Mouse (Mus musculus) ES-Bruce4 (cell line): ENCODE measurements around the gene Cerk. TPM values are rescaled to one million over a fixed set of nuclear protein-coding genes. Genes with fewer than 3 reads are reported as not detected.

Source experiments
- H3K27ac ChIP-seq: 2 replicates; pipeline ENCODE4 v1.5.1; 2012; ENCODE audit warnings: low read length, inconsistent platforms; ENCODE audit not compliant: insufficient read depth
- H3K27me3 ChIP-seq: 2 replicates; pipeline ENCODE4 v1.6.1; 2012; ENCODE audit warnings: mild to moderate bottlenecking, low read length, inconsistent platforms; ENCODE audit not compliant: control insufficient read depth, poor library complexity, insufficient read depth, severe bottlenecking
- H3K36me3 ChIP-seq: 2 replicates; pipeline ENCODE4 v1.6.1; 2012; ENCODE audit warnings: inconsistent platforms, mild to moderate bottlenecking, low read length, moderate library complexity; ENCODE audit not compliant: control insufficient read depth, poor library complexity, insufficient read depth, severe bottlenecking
- H3K4me1 ChIP-seq: one replicate; pipeline ENCODE4 v1.8.1; 2011; ENCODE audit warnings: low read length; ENCODE audit not compliant: control insufficient read depth, insufficient read depth
- H3K4me3 ChIP-seq: 2 replicates; pipeline ENCODE4 v1.5.1; 2011; ENCODE audit warnings: low read depth, mild to moderate bottlenecking, low read length
- H3K9ac ChIP-seq: 2 replicates; pipeline ENCODE4 v1.6.1; 2012; ENCODE audit warnings: low read depth, mild to moderate bottlenecking, inconsistent platforms; ENCODE audit not compliant: poor library complexity, severe bottlenecking
- H3K9me3 ChIP-seq: replicated peaks from 2 replicates; pipeline ENCODE4 v1.6.1; 2012; ENCODE audit warnings: mild to moderate bottlenecking, low read length, inconsistent platforms; ENCODE audit not compliant: control insufficient read depth, poor library complexity, insufficient read depth, severe bottlenecking
- CTCF ChIP-seq: IDR thresholded peaks from one replicate; pipeline ENCODE4 v1.8.1; 2011; ENCODE audit warnings: low read depth, low read length
- EP300 ChIP-seq: IDR thresholded peaks from 2 replicates; pipeline ENCODE4 v1.6.1; 2011; ENCODE audit warnings: low read depth, low read length; ENCODE audit not compliant: insufficient read depth
- POLR2A ChIP-seq: IDR thresholded peaks from one replicate; pipeline ENCODE4 v1.8.1; 2011; ENCODE audit warnings: low read length; ENCODE audit not compliant: insufficient read depth
- polyA plus RNA-seq: library from polyadenylated mRNA; stranded (reverse); fragments of >200 nt; gene quantifications from 2 replicates; pipeline ENCODE4 v1.2.4, GENCODE M21; 2011; ENCODE audit warnings: low read depth; ENCODE audit not compliant: missing spikeins, insufficient read depth, insufficient read length

Cerk gene
- polyA plus RNA-seq, 1 experiment: 5.5 TPM

GRCm38 (mm10) chr15:86109650-86110211, 76.2 kb downstream of the Cerk start:
- Histone ChIP-seq H3K27ac (no peak overlapping the region), H3K36me3 (no peaks in the 10 kb centered on the region), H3K4me1 (peaks cover 5% of the 10 kb centered on the region), H3K4me3 (no peak overlapping the region), H3K9me3 (no peaks in the 10 kb centered on the region), H3K27me3 (no peaks in the 10 kb centered on the region), H3K9ac (no peak overlapping the region)
- no peak for TF ChIP-seq EP300

- Histone ChIP-seq H3K4me3 (no peak overlapping the region), H3K27ac (no peak overlapping the region), H3K9me3 (no peaks in the 10 kb centered on the region), H3K4me1 (peaks cover 5% of the 10 kb centered on the region), H3K9ac (no peak overlapping the region), H3K27me3 (no peaks in the 10 kb centered on the region), H3K36me3 (no peaks in the 10 kb centered on the region)
- TF ChIP-seq POLR2A (no peak), CTCF (no peak), EP300 (no peak)
These were observed 76.7 kb downstream of the Cerk start for GRCm38 (mm10) chr15:86109245-86109644.

- no peak overlapping the region for H3K27ac ChIP-seq
- TF ChIP-seq POLR2A (no peak), CTCF (no peak), EP300 (no peak)
- H3K4me1 ChIP-seq: peaks cover 5% of the 10 kb centered on the region
- no peak overlapping the region for H3K9ac ChIP-seq
- H3K4me3 ChIP-seq: no peak overlapping the region
- H3K36me3 ChIP-seq: no peaks in the 10 kb centered on the region
- H3K27me3 ChIP-seq: no peaks in the 10 kb centered on the region
- no peaks in the 10 kb centered on the region for H3K9me3 ChIP-seq
These were observed 78.0 kb downstream of the Cerk start for GRCm38 (mm10) chr15:86107831-86108471.

- H3K27ac ChIP-seq: no peak overlapping the region
These were observed 80.2 kb downstream of the Cerk start for GRCm38 (mm10) chr15:86105751-86106150.

GRCm38 (mm10) chr15:86105345-86105697, 80.6 kb downstream of the Cerk start:
- no peaks in the 10 kb centered on the region for H3K9me3 ChIP-seq
- TF ChIP-seq POLR2A (no peak), CTCF (no peak), EP300 (no peak)
- H3K4me3 ChIP-seq: no peak overlapping the region
- H3K27me3 ChIP-seq: no peaks in the 10 kb centered on the region
- no peak overlapping the region for H3K27ac ChIP-seq
- H3K4me1 ChIP-seq: peaks cover 5% of the 10 kb centered on the region
- no peak overlapping the region for H3K9ac ChIP-seq
- no peaks in the 10 kb centered on the region for H3K36me3 ChIP-seq

More at GRCm38 (mm10) chr15:86105751-86106150, 80.2 kb downstream of the Cerk start:
- Histone ChIP-seq H3K27me3 (no peaks in the 10 kb centered on the region), H3K4me1 (peaks cover 5% of the 10 kb centered on the region), H3K36me3 (no peaks in the 10 kb centered on the region), H3K9ac (no peak overlapping the region), H3K9me3 (no peaks in the 10 kb centered on the region), H3K4me3 (no peak overlapping the region)
- TF ChIP-seq POLR2A (no peak), CTCF (no peak), EP300 (no peak)
